Mouse (Mus musculus): ENCODE data around the gene Efhd2. TPM values are rescaled to one million over a fixed set of nuclear protein-coding genes. Genes with fewer than 3 reads are reported as not detected.

The Efhd2 gene
- polyA plus RNA-seq, 1 experiment from 2014 or later, result 64.6 TPM

DNA sequence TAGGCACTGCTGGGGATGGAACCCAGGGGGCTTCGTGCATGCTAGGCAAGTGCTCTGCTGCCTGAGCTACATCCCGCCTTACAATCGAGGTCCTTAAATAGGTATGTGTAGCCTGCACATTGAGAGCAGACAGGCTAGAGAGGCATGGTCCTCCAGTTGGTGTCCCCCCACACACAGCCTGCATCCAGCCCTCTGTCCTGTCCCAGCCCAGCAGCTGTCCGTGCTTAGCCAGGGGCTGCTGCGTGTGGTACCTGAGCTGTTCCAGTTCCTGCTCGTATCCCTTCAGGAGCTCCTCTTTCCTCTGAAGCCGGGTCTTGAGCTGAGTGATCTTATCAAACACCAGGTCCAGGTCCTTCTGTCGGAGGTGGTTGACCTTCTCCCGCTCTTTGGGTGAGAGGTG, 30.0 kb upstream of the Efhd2 start:
- TF ChIP-seq CTCF (IDR thresholded peaks at IDR 0.05; ENCODE audit: low read depth), result no peak
- ATAC-seq (ENCODE audit: insufficient read depth), result no peak

DNA sequence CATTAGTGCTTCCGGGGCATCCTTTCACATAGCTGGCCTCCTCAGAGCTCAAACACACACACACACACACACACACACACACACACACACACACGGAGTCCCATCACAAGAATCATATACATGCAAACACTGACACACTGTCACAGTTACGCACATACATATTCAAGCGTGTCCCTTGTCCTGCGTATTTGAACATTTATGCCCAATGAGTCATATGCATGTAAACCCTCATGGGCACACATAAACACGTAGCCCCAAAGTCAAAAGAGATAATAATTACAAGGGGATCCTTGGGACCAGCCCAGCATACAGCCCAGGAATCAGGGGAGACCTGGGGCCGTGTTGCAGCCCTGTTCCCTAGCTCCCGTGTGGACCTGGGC, 27.7 kb upstream of the Efhd2 start:
- H3K4me1 ChIP-seq (ENCODE audit: insufficient read depth), result peaks cover 12% of the 10 kb centered on the region; the same call in 1 of the 2 replicates
- DNase-seq, result no peak
- ATAC-seq (ENCODE audit: insufficient read depth), result no peak
- no peak for TF ChIP-seq CTCF (IDR thresholded peaks at IDR 0.05; ENCODE audit: low read depth)
- no peak overlapping the region for H3K9ac ChIP-seq
- no peaks in the 10 kb centered on the region for H3K27me3 ChIP-seq (ENCODE audit: insufficient read depth, low read length)
- H3K9me3 ChIP-seq (ENCODE audit: low read depth, low read length), result no peaks in the 10 kb centered on the region
- H3K36me3 ChIP-seq (ENCODE audit: insufficient read depth), result no peaks in the 10 kb centered on the region
- 81% methylated on average over 8 of the region's 8 CpGs for WGBS
- H3K4me3 ChIP-seq (ENCODE audit: low read depth, low read length), result no peak overlapping the region
- H3K4me2 ChIP-seq, result no peak overlapping the region
- no peak overlapping the region for H3K27ac ChIP-seq (ENCODE audit: low read depth)

More for the DNA sequence above, 30.0 kb upstream of the Efhd2 start:
- no peak for DNase-seq
- Histone ChIP-seq H3K9ac (no peak overlapping the region), H3K4me3 (ENCODE audit: low read depth, low read length) (no peak overlapping the region), H3K27ac (ENCODE audit: low read depth) (no peak overlapping the region), H3K36me3 (ENCODE audit: insufficient read depth) (no peaks in the 10 kb centered on the region), H3K4me1 (ENCODE audit: insufficient read depth) (0 out of 2 replicates have a peak, but pooled peaks cover 3% of the 10 kb centered on the region), H3K27me3 (ENCODE audit: insufficient read depth, low read length) (no peaks in the 10 kb centered on the region), H3K9me3 (ENCODE audit: low read depth, low read length) (no peaks in the 10 kb centered on the region), H3K4me2 (no peak overlapping the region)
- WGBS, result 48% methylated on average over 9 of the region's 9 CpGs

DNA sequence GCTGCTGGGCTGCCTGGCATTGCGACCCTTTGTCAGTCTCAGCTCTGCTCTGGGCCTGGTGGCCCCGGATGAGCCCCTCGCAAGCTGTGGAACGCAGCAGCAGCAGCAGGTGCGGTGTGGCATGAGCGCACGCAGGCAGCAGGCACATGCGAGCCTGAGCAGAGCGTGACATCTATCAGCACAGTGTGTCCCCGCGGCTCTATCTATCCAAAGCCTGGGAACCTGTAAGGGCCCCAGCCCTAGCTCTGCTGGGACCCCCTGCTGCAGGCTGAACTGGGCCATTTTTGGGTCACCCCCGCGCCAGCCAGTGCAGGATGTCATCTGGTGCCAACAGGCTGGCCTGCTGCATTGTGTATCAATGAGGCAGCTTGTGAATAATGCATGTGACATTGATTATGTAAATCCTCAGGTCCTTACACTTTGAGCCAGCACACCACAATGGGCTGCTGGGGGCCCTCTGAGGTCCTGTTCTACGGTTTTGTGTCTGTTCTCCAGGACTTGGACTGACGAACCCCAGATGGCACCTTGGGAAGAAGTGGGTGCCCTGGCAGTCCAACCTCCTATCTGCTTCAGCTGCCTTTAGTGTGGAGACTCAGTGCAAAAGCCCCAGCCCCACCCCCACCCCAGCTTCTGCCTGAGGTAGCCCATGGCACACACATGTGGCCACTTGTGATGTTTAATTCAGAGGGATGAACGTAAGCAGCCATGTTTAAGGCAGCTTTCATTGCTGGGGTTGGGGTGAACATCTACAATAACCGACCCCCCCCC, 27.2 kb upstream of the Efhd2 start:
- Histone ChIP-seq H3K9me3 (ENCODE audit: low read depth, low read length) (no peaks in the 10 kb centered on the region), H3K4me3 (ENCODE audit: low read depth, low read length) (no peak overlapping the region), H3K27me3 (ENCODE audit: insufficient read depth, low read length) (no peaks in the 10 kb centered on the region), H3K4me1 (ENCODE audit: insufficient read depth) (peaks cover 16% of the 10 kb centered on the region; the same call in 1 of the 2 replicates), H3K4me2 (no peak overlapping the region), H3K27ac (ENCODE audit: low read depth) (no peak overlapping the region), H3K36me3 (ENCODE audit: insufficient read depth) (no peaks in the 10 kb centered on the region), H3K9ac (no peak overlapping the region)
- no peak for TF ChIP-seq CTCF (IDR thresholded peaks at IDR 0.05; ENCODE audit: low read depth)
- ATAC-seq (ENCODE audit: insufficient read depth) (no peak), DNase-seq (no peak)
- WGBS, result 70% methylated on average over 17 of the region's 17 CpGs

DNA sequence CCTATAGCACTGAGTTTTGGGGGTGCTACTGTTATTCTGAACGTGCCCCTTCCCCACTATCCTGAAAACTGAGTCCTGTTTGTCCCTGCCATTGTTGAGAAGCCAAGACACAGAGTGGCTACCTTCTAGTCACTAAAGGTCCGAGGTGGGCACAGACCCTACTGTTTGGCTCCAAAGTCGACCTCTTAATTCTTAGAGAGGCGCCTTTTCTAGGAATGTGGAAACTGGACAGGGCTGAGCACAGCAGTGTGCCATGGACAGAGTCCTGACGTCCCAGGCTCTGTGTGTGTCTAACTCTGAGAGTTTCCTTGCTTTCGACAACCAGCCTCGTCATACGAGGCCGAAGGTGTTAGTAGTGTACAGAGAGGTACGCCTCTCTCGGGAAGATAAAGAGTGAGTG, 25.7 kb upstream of the Efhd2 start:
- DNase-seq, result no peak
- WGBS, result 39% methylated on average over 11 of the region's 11 CpGs
- Histone ChIP-seq H3K9ac (no peak overlapping the region), H3K36me3 (ENCODE audit: insufficient read depth) (no peaks in the 10 kb centered on the region), H3K27ac (ENCODE audit: low read depth) (peak overlapping the region; percentile 67), H3K27me3 (ENCODE audit: insufficient read depth, low read length) (no peaks in the 10 kb centered on the region), H3K4me3 (ENCODE audit: low read depth, low read length) (no peak overlapping the region), H3K9me3 (ENCODE audit: low read depth, low read length) (no peaks in the 10 kb centered on the region), H3K4me2 (no peak overlapping the region), H3K4me1 (ENCODE audit: insufficient read depth) (peaks cover 23% of the 10 kb centered on the region)
- TF ChIP-seq CTCF (IDR thresholded peaks at IDR 0.05; ENCODE audit: low read depth), result no peak
- ATAC-seq (ENCODE audit: insufficient read depth), result no peak; the same call in 1 of the 2 replicates

DNA sequence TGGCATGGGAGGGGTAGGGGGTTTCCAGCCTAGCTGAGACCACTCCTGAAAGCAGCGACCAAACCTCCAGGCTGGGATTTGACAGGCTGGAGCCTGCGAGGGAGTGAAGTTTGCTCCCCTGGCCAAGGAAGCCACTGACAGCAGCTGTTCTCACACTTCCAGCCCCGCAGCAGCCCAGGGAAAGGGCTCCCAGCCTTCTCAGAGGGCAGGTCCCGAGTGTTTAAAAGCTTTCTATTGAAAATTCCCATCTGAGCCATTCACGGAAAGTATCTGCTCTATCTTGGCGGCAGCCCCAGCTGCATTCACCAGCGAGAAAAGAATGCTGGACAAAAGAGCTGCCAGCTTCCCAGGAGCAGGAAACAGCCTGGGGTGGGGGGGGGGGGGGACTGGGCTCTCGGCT, 25.2 kb upstream of the Efhd2 start:
- WGBS, result 7% methylated on average over 8 of the region's 8 CpGs
- no peak for TF ChIP-seq CTCF (IDR thresholded peaks at IDR 0.05; ENCODE audit: low read depth)
- DNase-seq (peak; percentile 90), ATAC-seq (ENCODE audit: insufficient read depth) (peak; percentile 62)
- Histone ChIP-seq H3K9me3 (ENCODE audit: low read depth, low read length) (no peaks in the 10 kb centered on the region), H3K27me3 (ENCODE audit: insufficient read depth, low read length) (no peaks in the 10 kb centered on the region), H3K27ac (ENCODE audit: low read depth) (peak overlapping the region; percentile 84), H3K9ac (no peak overlapping the region), H3K4me2 (peak overlapping the region; percentile 12; the same call in 1 of the 2 replicates), H3K4me3 (ENCODE audit: low read depth, low read length) (no peak overlapping the region), H3K36me3 (ENCODE audit: insufficient read depth) (no peaks in the 10 kb centered on the region), H3K4me1 (ENCODE audit: insufficient read depth) (peaks cover 25% of the 10 kb centered on the region)

DNA sequence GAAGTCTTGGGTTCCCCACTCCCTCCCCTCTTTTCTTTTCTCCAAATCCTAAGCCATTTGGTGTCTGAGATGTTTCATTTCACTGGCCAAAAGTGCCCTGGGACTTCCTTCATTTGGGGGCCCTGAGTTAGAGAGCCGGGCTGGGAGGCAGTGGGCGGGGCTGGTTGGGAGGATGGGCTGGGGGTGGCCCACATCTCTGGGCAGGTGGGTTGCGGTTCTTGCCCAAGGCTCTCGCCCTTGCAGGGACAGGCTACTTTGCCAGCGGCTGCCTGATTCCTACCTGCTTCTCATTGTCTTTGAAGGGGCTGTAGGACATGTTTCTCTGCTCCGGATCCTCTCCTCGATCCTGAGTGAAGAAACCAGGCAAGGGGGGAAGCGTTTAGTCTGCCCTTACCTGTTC, 24.2 kb upstream of the Efhd2 start:
- no peak for ATAC-seq (ENCODE audit: insufficient read depth)
- H3K36me3 ChIP-seq (ENCODE audit: insufficient read depth), result no peaks in the 10 kb centered on the region
- 84% methylated on average over 8 of the region's 8 CpGs for WGBS
- TF ChIP-seq CTCF (IDR thresholded peaks at IDR 0.05; ENCODE audit: low read depth), result no peak
- peaks cover 25% of the 10 kb centered on the region for H3K4me1 ChIP-seq (ENCODE audit: insufficient read depth)
- no peaks in the 10 kb centered on the region for H3K9me3 ChIP-seq (ENCODE audit: low read depth, low read length)
- H3K27me3 ChIP-seq (ENCODE audit: insufficient read depth, low read length), result no peaks in the 10 kb centered on the region
- no peak overlapping the region for H3K4me2 ChIP-seq
- H3K4me3 ChIP-seq (ENCODE audit: low read depth, low read length), result no peak overlapping the region
- no peak overlapping the region for H3K9ac ChIP-seq
- 0 out of 2 replicates have a peak overlapping the region, but pooled peaks have one; percentile 84 for H3K27ac ChIP-seq (ENCODE audit: low read depth)
- DNase-seq, result no peak

DNA sequence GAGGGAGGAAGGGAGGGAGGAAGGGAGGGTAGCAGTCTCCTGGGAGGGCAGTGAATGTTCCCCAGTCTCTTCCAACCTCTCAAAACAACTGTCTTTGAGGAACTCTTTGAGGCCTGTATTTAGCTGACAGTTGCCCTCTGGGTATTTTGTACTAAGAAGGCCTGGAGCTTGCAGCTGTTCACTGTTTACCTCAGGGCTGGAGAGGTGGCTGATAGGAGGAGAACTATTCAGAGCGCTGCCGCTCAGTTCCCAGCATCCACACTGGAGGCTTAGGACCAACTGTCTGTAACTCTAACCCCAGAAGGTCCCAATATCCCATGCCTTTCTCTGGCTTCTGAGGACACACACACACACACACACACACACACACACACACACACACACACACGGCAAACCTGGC, 23.1 kb upstream of the Efhd2 start:
- Histone ChIP-seq H3K27me3 (ENCODE audit: insufficient read depth, low read length) (no peaks in the 10 kb centered on the region), H3K9me3 (ENCODE audit: low read depth, low read length) (no peaks in the 10 kb centered on the region), H3K4me2 (no peak overlapping the region), H3K4me3 (ENCODE audit: low read depth, low read length) (no peak overlapping the region), H3K4me1 (ENCODE audit: insufficient read depth) (peaks cover 25% of the 10 kb centered on the region), H3K27ac (ENCODE audit: low read depth) (no peak overlapping the region), H3K9ac (no peak overlapping the region), H3K36me3 (ENCODE audit: insufficient read depth) (no peaks in the 10 kb centered on the region)
- peak; percentile 13; the same call in 1 of the 2 replicates for ATAC-seq (ENCODE audit: insufficient read depth)
- peak; percentile 41 for DNase-seq
- 24% methylated on average over 3 of the region's 3 CpGs for WGBS
- TF ChIP-seq CTCF (IDR thresholded peaks at IDR 0.05; ENCODE audit: low read depth), result no peak
